Mouse (Mus musculus) ES-Bruce4 (cell line): Measurements from ENCODE around the gene Vcam1.

Experiments
- CTCF ChIP-seq: IDR thresholded peaks from one replicate; pipeline ENCODE4 v1.8.1; 2011; ENCODE audit warnings: low read depth, low read length
- EP300 ChIP-seq: IDR thresholded peaks from 2 replicates; pipeline ENCODE4 v1.6.1; 2011; ENCODE audit warnings: low read depth, low read length; ENCODE audit not compliant: insufficient read depth

- TF ChIP-seq CTCF (no peak), EP300 (no peak)
These were observed 35.2 kb downstream of the Vcam1 start for GRCm38 (mm10) chr3:116094288-116094687.
